Mouse (Mus musculus): Measurements from ENCODE around the gene Tmpo. TPM values are rescaled to one million over a fixed set of nuclear protein-coding genes. Genes with fewer than 3 reads are reported as not detected.

Tmpo gene
- polyA plus RNA-seq, 1 experiment from 2014 or later = 207 TPM

DNA sequence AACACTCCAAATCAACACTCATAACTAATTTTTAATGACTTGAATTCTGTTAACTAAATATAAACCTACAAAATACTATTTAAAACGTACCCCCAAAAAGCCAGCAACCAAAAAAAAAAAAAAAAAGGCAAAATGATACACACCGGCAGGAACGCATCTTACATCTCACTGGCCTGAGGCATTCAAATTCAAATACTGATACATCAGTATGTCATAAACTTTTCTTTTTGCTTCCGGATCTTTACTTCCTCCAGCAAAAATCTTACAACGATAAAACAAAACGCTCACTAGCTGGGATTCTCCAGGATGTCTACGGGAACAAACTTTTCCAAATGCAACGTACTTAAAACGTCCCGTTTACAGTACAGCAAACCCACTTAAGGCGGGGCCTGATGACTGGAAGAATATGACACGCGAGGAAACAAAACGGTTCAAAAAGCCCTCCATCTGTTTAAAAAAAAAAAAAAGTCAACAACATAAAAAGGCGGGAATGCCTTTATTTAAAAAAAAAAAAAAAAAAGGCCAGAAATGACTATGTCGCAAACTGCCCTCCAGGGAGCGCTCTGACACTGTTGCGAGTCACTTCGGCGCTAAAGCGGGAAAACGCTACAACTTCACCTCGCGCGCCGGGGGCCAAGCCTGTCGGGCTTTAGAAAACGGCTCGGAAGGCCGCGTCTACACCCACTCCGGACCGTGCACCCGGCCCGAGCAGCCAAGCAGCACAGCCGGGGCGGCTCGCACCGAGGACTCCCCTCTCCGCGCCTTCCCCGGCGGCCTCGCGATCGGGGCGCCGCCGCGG, 10.8 kb downstream of the Tmpo start:
- H3K27ac ChIP-seq (ENCODE audit: low read depth, low read length) = peak overlapping the region; percentile 100
- H3K36me3 ChIP-seq (ENCODE audit: control insufficient read depth, insufficient read depth, low read length) = peaks cover 11% of the 10 kb centered on the region; the same call in 1 of the 2 replicates
- peak overlapping the region; percentile 97 for H3K9ac ChIP-seq (ENCODE audit: low read depth, low read length)
- H3K4me3 ChIP-seq (ENCODE audit: low read depth, low read length) = peak overlapping the region; percentile 89
- ATAC-seq (replicated peaks; ENCODE audit: low FRiP score) (peak; percentile 41), DNase-seq (ENCODE audit: low spot score) (peak; percentile 77)
- H3K4me1 ChIP-seq (replicated peaks; ENCODE audit: control insufficient read depth, insufficient read depth, low read length) = peaks cover 24% of the 10 kb centered on the region
- WGBS = under 1% methylated on average over 50 of the region's 50 CpGs
- H3K9me3 ChIP-seq (ENCODE audit: control insufficient read depth, low read length) = no peaks in the 10 kb centered on the region
- no peaks in the 10 kb centered on the region for H3K27me3 ChIP-seq (replicated peaks; ENCODE audit: control insufficient read depth, insufficient read depth, low read length)
- H3K4me2 ChIP-seq = peak overlapping the region; percentile 92

GRCm38 (mm10) chr10:91169414-91170065, 11.6 kb downstream of the Tmpo start:
- 24% methylated on average over 17 of the region's 17 CpGs for WGBS
- no peaks in the 10 kb centered on the region for H3K27me3 ChIP-seq (replicated peaks; ENCODE audit: control insufficient read depth, insufficient read depth, low read length)
- no peak for DNase-seq (ENCODE audit: low spot score)
- peak overlapping the region; percentile 92 for H3K4me2 ChIP-seq
- H3K9me3 ChIP-seq (ENCODE audit: control insufficient read depth, low read length) = no peaks in the 10 kb centered on the region
- peak overlapping the region; percentile 89 for H3K4me3 ChIP-seq (ENCODE audit: low read depth, low read length)
- H3K27ac ChIP-seq (ENCODE audit: low read depth, low read length) = peak overlapping the region; percentile 30; the same call in 1 of the 2 replicates
- peaks cover 24% of the 10 kb centered on the region for H3K4me1 ChIP-seq (replicated peaks; ENCODE audit: control insufficient read depth, insufficient read depth, low read length)
- no peak for ATAC-seq (replicated peaks; ENCODE audit: low FRiP score)
- peaks cover 17% of the 10 kb centered on the region; the same call in 1 of the 2 replicates for H3K36me3 ChIP-seq (ENCODE audit: control insufficient read depth, insufficient read depth, low read length)
- H3K9ac ChIP-seq (ENCODE audit: low read depth, low read length) = peak overlapping the region; percentile 97

- Histone ChIP-seq H3K4me3 (ENCODE audit: low read depth, low read length) (peak overlapping the region; percentile 26), H3K4me1 (replicated peaks; ENCODE audit: control insufficient read depth, insufficient read depth, low read length) (peaks cover 29% of the 10 kb centered on the region), H3K36me3 (ENCODE audit: control insufficient read depth, insufficient read depth, low read length) (peaks cover 34% of the 10 kb centered on the region), H3K27me3 (replicated peaks; ENCODE audit: control insufficient read depth, insufficient read depth, low read length) (no peaks in the 10 kb centered on the region), H3K9me3 (ENCODE audit: control insufficient read depth, low read length) (no peaks in the 10 kb centered on the region), H3K4me2 (peak overlapping the region; percentile 92), H3K27ac (ENCODE audit: low read depth, low read length) (no peak overlapping the region), H3K9ac (ENCODE audit: low read depth, low read length) (no peak overlapping the region)
- no peak for ATAC-seq (replicated peaks; ENCODE audit: low FRiP score)
- 72% methylated on average over 7 of the region's 7 CpGs for WGBS
- DNase-seq (ENCODE audit: low spot score) = no peak
Measured at GRCm38 (mm10) chr10:91167352-91167751, 13.8 kb downstream of the Tmpo start.

- Histone ChIP-seq H3K4me2 (peak overlapping the region; percentile 92), H3K9ac (ENCODE audit: low read depth, low read length) (no peak overlapping the region), H3K4me1 (replicated peaks; ENCODE audit: control insufficient read depth, insufficient read depth, low read length) (peaks cover 27% of the 10 kb centered on the region), H3K9me3 (ENCODE audit: control insufficient read depth, low read length) (no peaks in the 10 kb centered on the region), H3K27me3 (replicated peaks; ENCODE audit: control insufficient read depth, insufficient read depth, low read length) (no peaks in the 10 kb centered on the region), H3K27ac (ENCODE audit: low read depth, low read length) (no peak overlapping the region), H3K4me3 (ENCODE audit: low read depth, low read length) (peak overlapping the region; percentile 26), H3K36me3 (ENCODE audit: control insufficient read depth, insufficient read depth, low read length) (peaks cover 37% of the 10 kb centered on the region)
- DNase-seq (ENCODE audit: low spot score) (no peak), ATAC-seq (replicated peaks; ENCODE audit: low FRiP score) (no peak)
- 59% methylated on average over 5 of the region's 5 CpGs for WGBS
Measured at GRCm38 (mm10) chr10:91166890-91167289, 14.2 kb downstream of the Tmpo start.

GRCm38 (mm10) chr10:91165850-91166249, 15.3 kb downstream of the Tmpo start:
- no peaks in the 10 kb centered on the region for H3K27me3 ChIP-seq (replicated peaks; ENCODE audit: control insufficient read depth, insufficient read depth, low read length)
- peaks cover 47% of the 10 kb centered on the region for H3K36me3 ChIP-seq (ENCODE audit: control insufficient read depth, insufficient read depth, low read length)
- H3K4me2 ChIP-seq = no peak overlapping the region
- no peak for ATAC-seq (replicated peaks; ENCODE audit: low FRiP score)
- no peak overlapping the region for H3K27ac ChIP-seq (ENCODE audit: low read depth, low read length)
- no peaks in the 10 kb centered on the region for H3K9me3 ChIP-seq (ENCODE audit: control insufficient read depth, low read length)
- no peak for DNase-seq (ENCODE audit: low spot score)
- no peak overlapping the region for H3K4me3 ChIP-seq (ENCODE audit: low read depth, low read length)
- peaks cover 27% of the 10 kb centered on the region for H3K4me1 ChIP-seq (replicated peaks; ENCODE audit: control insufficient read depth, insufficient read depth, low read length)
- no peak overlapping the region for H3K9ac ChIP-seq (ENCODE audit: low read depth, low read length)

GRCm38 (mm10) chr10:91164491-91164890, 16.6 kb downstream of the Tmpo start:
- Histone ChIP-seq H3K27ac (ENCODE audit: low read depth, low read length) (no peak overlapping the region), H3K27me3 (replicated peaks; ENCODE audit: control insufficient read depth, insufficient read depth, low read length) (no peaks in the 10 kb centered on the region), H3K4me3 (ENCODE audit: low read depth, low read length) (no peak overlapping the region), H3K4me1 (replicated peaks; ENCODE audit: control insufficient read depth, insufficient read depth, low read length) (peaks cover 27% of the 10 kb centered on the region), H3K4me2 (no peak overlapping the region), H3K9me3 (ENCODE audit: control insufficient read depth, low read length) (no peaks in the 10 kb centered on the region), H3K9ac (ENCODE audit: low read depth, low read length) (no peak overlapping the region), H3K36me3 (ENCODE audit: control insufficient read depth, insufficient read depth, low read length) (peaks cover 47% of the 10 kb centered on the region)
- DNase-seq (ENCODE audit: low spot score) (no peak), ATAC-seq (replicated peaks; ENCODE audit: low FRiP score) (no peak)
- 84% methylated on average over 3 of the region's 3 CpGs for WGBS

DNA sequence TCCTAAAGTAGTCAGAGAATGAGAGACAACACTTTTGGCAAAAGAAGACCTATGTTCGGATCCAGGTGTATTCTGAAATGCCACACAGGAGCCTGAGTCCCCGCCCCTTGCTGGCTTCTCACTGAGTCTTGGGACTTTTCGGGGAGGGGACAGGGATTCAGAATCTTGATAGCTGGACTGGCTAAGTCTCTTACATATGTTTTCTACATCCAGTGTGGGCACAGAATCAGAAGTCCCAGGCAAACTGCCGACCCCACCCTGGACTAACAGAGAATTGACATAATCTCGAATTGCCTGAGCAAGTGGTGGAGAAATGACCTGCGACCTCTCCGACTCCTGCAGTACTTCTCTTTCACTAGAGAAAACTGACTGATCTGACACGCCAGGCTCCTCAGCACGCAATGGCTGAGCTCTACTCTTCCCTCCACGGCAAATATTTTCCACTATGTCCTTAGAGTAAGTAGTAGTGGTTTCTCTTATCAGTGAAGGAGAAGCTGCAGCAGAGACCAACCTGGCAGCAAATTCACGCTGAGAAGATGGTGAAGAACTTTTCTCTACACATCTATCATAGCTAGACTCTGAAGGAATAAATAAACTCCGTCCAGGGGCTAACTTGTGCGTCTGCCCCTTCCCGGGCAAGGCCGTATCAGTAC, 18.5 kb downstream of the Tmpo start:
- H3K9me3 ChIP-seq (ENCODE audit: control insufficient read depth, low read length) = no peaks in the 10 kb centered on the region
- 82% methylated on average over 15 of the region's 15 CpGs for WGBS
- ATAC-seq (replicated peaks; ENCODE audit: low FRiP score) = no peak; the same call in 1 of the 2 replicates
- H3K4me1 ChIP-seq (replicated peaks; ENCODE audit: control insufficient read depth, insufficient read depth, low read length) = peaks cover 14% of the 10 kb centered on the region
- H3K4me2 ChIP-seq = no peak overlapping the region
- no peaks in the 10 kb centered on the region for H3K27me3 ChIP-seq (replicated peaks; ENCODE audit: control insufficient read depth, insufficient read depth, low read length)
- 0 out of 2 replicates have a peak overlapping the region, but pooled peaks have one; percentile 30 for H3K27ac ChIP-seq (ENCODE audit: low read depth, low read length)
- no peak for DNase-seq (ENCODE audit: low spot score)
- no peak overlapping the region for H3K4me3 ChIP-seq (ENCODE audit: low read depth, low read length)
- H3K9ac ChIP-seq (ENCODE audit: low read depth, low read length) = no peak overlapping the region
- H3K36me3 ChIP-seq (ENCODE audit: control insufficient read depth, insufficient read depth, low read length) = peaks cover 48% of the 10 kb centered on the region

GRCm38 (mm10) chr10:91162077-91162476, 19.0 kb downstream of the Tmpo start:
- 61% methylated on average over 11 of the region's 11 CpGs for WGBS
- H3K4me1 ChIP-seq (replicated peaks; ENCODE audit: control insufficient read depth, insufficient read depth, low read length) = peaks cover 10% of the 10 kb centered on the region; the same call in 1 of the 2 replicates

More at GRCm38 (mm10) chr10:91162077-91162476, 19.0 kb downstream of the Tmpo start:
- Histone ChIP-seq H3K4me3 (ENCODE audit: low read depth, low read length) (no peak overlapping the region), H3K9ac (ENCODE audit: low read depth, low read length) (no peak overlapping the region), H3K4me2 (no peak overlapping the region), H3K9me3 (ENCODE audit: control insufficient read depth, low read length) (no peaks in the 10 kb centered on the region), H3K27me3 (replicated peaks; ENCODE audit: control insufficient read depth, insufficient read depth, low read length) (no peaks in the 10 kb centered on the region), H3K36me3 (ENCODE audit: control insufficient read depth, insufficient read depth, low read length) (peaks cover 50% of the 10 kb centered on the region), H3K27ac (ENCODE audit: low read depth, low read length) (0 out of 2 replicates have a peak overlapping the region, but pooled peaks have one; percentile 30)
- peak; percentile 37 for ATAC-seq (replicated peaks; ENCODE audit: low FRiP score)
- no peak for DNase-seq (ENCODE audit: low spot score)

Data from liver, embryonic 11.5 days (tissue).